Mouse (Mus musculus): Measurements from ENCODE around the gene Ip6k3. TPM values are rescaled to one million over a fixed set of nuclear protein-coding genes. Genes with fewer than 3 reads are reported as not detected.

Ip6k3 gene
- polyA plus RNA-seq, 1 experiment from 2014 or later = not detected

GRCm38 (mm10) chr17:27123813-27124375, 43.7 kb downstream of the Ip6k3 start:
- WGBS = 93% methylated on average over 7 of the region's 7 CpGs
- no peak for DNase-seq (ENCODE audit: low spot score)
- no peaks in the 10 kb centered on the region for H3K9me3 ChIP-seq (replicated peaks)
- peaks cover 79% of the 10 kb centered on the region for H3K36me3 ChIP-seq
- no peak overlapping the region for H3K4me3 ChIP-seq
- 0 out of 2 replicates have a peak, but pooled peaks cover 10% of the 10 kb centered on the region for H3K27me3 ChIP-seq (ENCODE audit: low read depth, poor library complexity, severe bottlenecking)
- H3K27ac ChIP-seq = no peak overlapping the region
- peaks cover 24% of the 10 kb centered on the region for H3K4me1 ChIP-seq

- 0 out of 2 replicates have a peak, but pooled peaks cover 10% of the 10 kb centered on the region for H3K27me3 ChIP-seq (ENCODE audit: low read depth, poor library complexity, severe bottlenecking)
- H3K4me1 ChIP-seq = peaks cover 24% of the 10 kb centered on the region
- DNase-seq (ENCODE audit: low spot score) = no peak
- H3K27ac ChIP-seq = no peak overlapping the region
- WGBS = 95% methylated on average over 2 of the region's 2 CpGs
- H3K4me3 ChIP-seq = no peak overlapping the region
- no peaks in the 10 kb centered on the region for H3K9me3 ChIP-seq (replicated peaks)
- peaks cover 79% of the 10 kb centered on the region for H3K36me3 ChIP-seq
Observed at GRCm38 (mm10) chr17:27123103-27123502, 44.5 kb downstream of the Ip6k3 start.

- no peak overlapping the region for H3K4me3 ChIP-seq
- H3K9me3 ChIP-seq (replicated peaks) = no peaks in the 10 kb centered on the region
- WGBS = 93% methylated on average over 11 of the region's 11 CpGs
- 0 out of 2 replicates have a peak, but pooled peaks cover 10% of the 10 kb centered on the region for H3K27me3 ChIP-seq (ENCODE audit: low read depth, poor library complexity, severe bottlenecking)
- H3K36me3 ChIP-seq = peaks cover 81% of the 10 kb centered on the region
- H3K4me1 ChIP-seq = peaks cover 24% of the 10 kb centered on the region
- DNase-seq (ENCODE audit: low spot score) = no peak
- no peak overlapping the region for H3K27ac ChIP-seq
Observed at GRCm38 (mm10) chr17:27122701-27123100, 44.9 kb downstream of the Ip6k3 start.

- WGBS = 80% methylated on average over 7 of the region's 7 CpGs
- 0 out of 2 replicates have a peak, but pooled peaks cover 10% of the 10 kb centered on the region for H3K27me3 ChIP-seq (ENCODE audit: low read depth, poor library complexity, severe bottlenecking)
- DNase-seq (ENCODE audit: low spot score) = no peak
- peaks cover 24% of the 10 kb centered on the region for H3K4me1 ChIP-seq
- no peaks in the 10 kb centered on the region for H3K9me3 ChIP-seq (replicated peaks)
- peak overlapping the region; percentile 42; the same call in 1 of the 2 replicates for H3K27ac ChIP-seq
- H3K4me3 ChIP-seq = no peak overlapping the region
- H3K36me3 ChIP-seq = peaks cover 91% of the 10 kb centered on the region
Observed at GRCm38 (mm10) chr17:27121781-27122180, 45.8 kb downstream of the Ip6k3 start.

GRCm38 (mm10) chr17:27121266-27121665, 46.3 kb downstream of the Ip6k3 start:
- H3K27me3 ChIP-seq (ENCODE audit: low read depth, poor library complexity, severe bottlenecking) = 0 out of 2 replicates have a peak, but pooled peaks cover 10% of the 10 kb centered on the region
- no peak for DNase-seq (ENCODE audit: low spot score)
- H3K4me1 ChIP-seq = peaks cover 24% of the 10 kb centered on the region
- WGBS = 49% methylated on average over 14 of the region's 14 CpGs
- H3K27ac ChIP-seq = peak overlapping the region; percentile 42
- peaks cover 95% of the 10 kb centered on the region for H3K36me3 ChIP-seq
- no peak overlapping the region for H3K4me3 ChIP-seq
- H3K9me3 ChIP-seq (replicated peaks) = no peaks in the 10 kb centered on the region

- WGBS = 15% methylated on average over 18 of the region's 18 CpGs
- Histone ChIP-seq H3K27ac (peak overlapping the region; percentile 20), H3K9me3 (replicated peaks) (no peaks in the 10 kb centered on the region), H3K4me1 (peaks cover 24% of the 10 kb centered on the region), H3K4me3 (peak overlapping the region; percentile 14; the same call in 1 of the 2 replicates), H3K36me3 (peaks cover 95% of the 10 kb centered on the region), H3K27me3 (ENCODE audit: low read depth, poor library complexity, severe bottlenecking) (0 out of 2 replicates have a peak, but pooled peaks cover 10% of the 10 kb centered on the region)
- DNase-seq (ENCODE audit: low spot score) = peak; percentile 88
Observed at GRCm38 (mm10) chr17:27120561-27121024, 47.0 kb downstream of the Ip6k3 start.

GRCm38 (mm10) chr17:27119954-27120353, 47.6 kb downstream of the Ip6k3 start:
- 79% methylated on average over 8 of the region's 8 CpGs for WGBS
- Histone ChIP-seq H3K9me3 (replicated peaks) (no peaks in the 10 kb centered on the region), H3K4me3 (no peak overlapping the region), H3K27me3 (ENCODE audit: low read depth, poor library complexity, severe bottlenecking) (0 out of 2 replicates have a peak, but pooled peaks cover 10% of the 10 kb centered on the region), H3K27ac (0 out of 2 replicates have a peak overlapping the region, but pooled peaks have one; percentile 20), H3K36me3 (peaks cover 94% of the 10 kb centered on the region), H3K4me1 (peaks cover 25% of the 10 kb centered on the region)
- no peak for DNase-seq (ENCODE audit: low spot score)

GRCm38 (mm10) chr17:27119540-27119895, 48.1 kb downstream of the Ip6k3 start:
- DNase-seq (ENCODE audit: low spot score) = no peak
- Histone ChIP-seq H3K4me3 (no peak overlapping the region), H3K4me1 (peaks cover 24% of the 10 kb centered on the region), H3K27ac (no peak overlapping the region), H3K36me3 (peaks cover 93% of the 10 kb centered on the region), H3K27me3 (ENCODE audit: low read depth, poor library complexity, severe bottlenecking) (0 out of 2 replicates have a peak, but pooled peaks cover 10% of the 10 kb centered on the region), H3K9me3 (replicated peaks) (no peaks in the 10 kb centered on the region)
- 79% methylated on average over 4 of the region's 4 CpGs for WGBS

- Histone ChIP-seq H3K4me1 (peaks cover 24% of the 10 kb centered on the region), H3K36me3 (peaks cover 93% of the 10 kb centered on the region), H3K4me3 (no peak overlapping the region), H3K27me3 (ENCODE audit: low read depth, poor library complexity, severe bottlenecking) (0 out of 2 replicates have a peak, but pooled peaks cover 10% of the 10 kb centered on the region), H3K27ac (peak overlapping the region; percentile 12; the same call in 1 of the 2 replicates), H3K9me3 (replicated peaks) (no peaks in the 10 kb centered on the region)
- no peak for DNase-seq (ENCODE audit: low spot score)
- WGBS = 89% methylated on average over 25 of the region's 25 CpGs
Observed at GRCm38 (mm10) chr17:27118676-27119539, 48.7 kb downstream of the Ip6k3 start.

- Histone ChIP-seq H3K4me1 (0 out of 2 replicates have a peak, but pooled peaks cover under 1% of the 10 kb centered on the region), H3K36me3 (peaks cover 51% of the 10 kb centered on the region), H3K27me3 (ENCODE audit: low read depth, poor library complexity, severe bottlenecking) (no peaks in the 10 kb centered on the region), H3K27ac (no peak overlapping the region), H3K9me3 (replicated peaks) (no peaks in the 10 kb centered on the region), H3K4me3 (no peak overlapping the region)
- DNase-seq (ENCODE audit: low spot score) = no peak
- 94% methylated on average over 7 of the region's 7 CpGs for WGBS
Observed at GRCm38 (mm10) chr17:27110072-27110471, 57.5 kb downstream of the Ip6k3 start.

GRCm38 (mm10) chr17:27107936-27108335, 59.7 kb downstream of the Ip6k3 start:
- peaks cover 13% of the 10 kb centered on the region for H3K4me1 ChIP-seq
- 88% methylated on average over 6 of the region's 6 CpGs for WGBS
- H3K4me3 ChIP-seq = no peak overlapping the region
- H3K36me3 ChIP-seq = peaks cover 34% of the 10 kb centered on the region
- no peak overlapping the region for H3K27ac ChIP-seq
- no peaks in the 10 kb centered on the region for H3K27me3 ChIP-seq (ENCODE audit: low read depth, poor library complexity, severe bottlenecking)
- H3K9me3 ChIP-seq (replicated peaks) = no peaks in the 10 kb centered on the region
- DNase-seq (ENCODE audit: low spot score) = no peak

- DNase-seq (ENCODE audit: low spot score) = no peak
- WGBS = 87% methylated on average over 9 of the region's 9 CpGs
- no peaks in the 10 kb centered on the region for H3K27me3 ChIP-seq (ENCODE audit: low read depth, poor library complexity, severe bottlenecking)
- peaks cover 28% of the 10 kb centered on the region for H3K36me3 ChIP-seq
- no peaks in the 10 kb centered on the region for H3K9me3 ChIP-seq (replicated peaks)
- H3K27ac ChIP-seq = no peak overlapping the region
- H3K4me1 ChIP-seq = peaks cover 20% of the 10 kb centered on the region
- H3K4me3 ChIP-seq = no peak overlapping the region
Observed at GRCm38 (mm10) chr17:27106745-27107144, 60.9 kb downstream of the Ip6k3 start.
